Mouse (Mus musculus) CH12.LX (cell line): ENCODE results near the gene Slc3a1. TPM values are rescaled to one million over a fixed set of nuclear protein-coding genes. Genes with fewer than 3 reads are reported as not detected.

ENCODE experiments used
- DNase-seq: peaks from one replicate; pipeline ENCODE4 v3.0.0-alpha.2; 2013; ENCODE audit errors: extremely low read depth
- H3K27ac ChIP-seq: 2 replicates; pipeline ENCODE4 v1.5.1; 2012; ENCODE audit warnings: low read depth, mild to moderate bottlenecking, control low read depth, moderate library complexity; ENCODE audit not compliant: insufficient read depth
- H3K27me3 ChIP-seq: replicated peaks from 2 replicates; pipeline ENCODE3; 2012; ENCODE audit warnings: inconsistent platforms
- H3K36me3 ChIP-seq, 2 experiments: replicated peaks in 1 of 2; 2 replicates each; pipeline versions ENCODE3 to v1.6.1; 2012; ENCODE audit warnings: inconsistent platforms in 1 of 2, low read length in 1 of 2, mild to moderate bottlenecking in 1 of 2, mixed read lengths in 1 of 2, moderate library complexity in 1 of 2; ENCODE audit not compliant: control insufficient read depth in 1 of 2, insufficient read depth in 1 of 2
- H3K4me1 ChIP-seq, 2 experiments: 2 replicates each; pipeline ENCODE4 v1.6.1; 2012; ENCODE audit warnings: inconsistent platforms in 1 of 2, moderate library complexity in 1 of 2; ENCODE audit not compliant: insufficient read depth in 2 of 2, control insufficient read depth in 1 of 2
- H3K4me2 ChIP-seq: 2 replicates; pipeline ENCODE4 v1.6.1; 2012; ENCODE audit warnings: low read depth, mild to moderate bottlenecking, control low read depth; ENCODE audit not compliant: poor library complexity, insufficient read depth, severe bottlenecking
- H3K4me3 ChIP-seq, 3 experiments: fragments of 150-350 bp in 1 of 3; sonication (generic) in 1 of 3; replicated peaks in 1 of 3; 2 replicates each; pipeline versions ENCODE3 to v1.5.1; 2011 to 2012; ENCODE audit warnings: low read depth in 2 of 3, low read length in 2 of 3, mild to moderate bottlenecking in 2 of 3, moderate library complexity in 2 of 3, control low read depth in 1 of 3, improper control_type of control experiment in 1 of 3, inconsistent platforms in 1 of 3, mixed read lengths in 1 of 3; ENCODE audit not compliant: poor library complexity in 1 of 3
- H3K79me2 ChIP-seq: replicated peaks from 2 replicates; pipeline ENCODE4 v1.6.1; 2012; ENCODE audit warnings: mild to moderate bottlenecking, moderate library complexity; ENCODE audit not compliant: control insufficient read depth, poor library complexity, insufficient read depth, severe bottlenecking; ENCODE audit errors: extremely low read depth
- H3K9ac ChIP-seq: 2 replicates; pipeline ENCODE4 v1.6.1; 2012; ENCODE audit warnings: low read depth, mild to moderate bottlenecking, control low read depth, moderate library complexity; ENCODE audit not compliant: insufficient read depth
- H3K9me3 ChIP-seq: replicated peaks from 2 replicates; pipeline ENCODE3; 2012; ENCODE audit warnings: low read length, inconsistent platforms, mixed read lengths
- BHLHE40 ChIP-seq: IDR thresholded peaks from 2 replicates; pipeline ENCODE4 v1.6.1; 2011; ENCODE audit warnings: mild to moderate bottlenecking, low read depth, low read length, improper control_type of control experiment
- CHD2 ChIP-seq: IDR thresholded peaks from 2 replicates; pipeline ENCODE4 v1.6.1; 2011; ENCODE audit warnings: low read length, improper control_type of control experiment
- CTCF ChIP-seq, 2 experiments: IDR thresholded peaks in 1 of 2; conservative IDR thresholded peaks in 1 of 2; 2 replicates each; pipeline ENCODE4 v1.5.1; 2011 to 2012; ENCODE audit warnings: low read depth in 2 of 2, low read length in 2 of 2, improper control_type of control experiment in 1 of 2, inconsistent platforms in 1 of 2, mild to moderate bottlenecking in 1 of 2, moderate library complexity in 1 of 2
- E2F4 ChIP-seq: IDR thresholded peaks from 2 replicates; pipeline ENCODE4 v1.6.1; 2011; ENCODE audit warnings: low read depth, low read length, improper control_type of control experiment; ENCODE audit not compliant: insufficient replicate concordance
- EP300 ChIP-seq: IDR thresholded peaks from 2 replicates; pipeline ENCODE4 v1.6.1; 2011; ENCODE audit warnings: low read length, improper control_type of control experiment
- GABPA ChIP-seq: IDR thresholded peaks from 2 replicates; pipeline ENCODE4 v1.6.1; 2012; ENCODE audit warnings: low read depth, low read length, improper control_type of control experiment, inconsistent platforms; ENCODE audit not compliant: insufficient replicate concordance
- IRF4 ChIP-seq: IDR thresholded peaks from 2 replicates; pipeline ENCODE4 v1.6.1; 2014; ENCODE audit warnings: low read depth, mild to moderate bottlenecking, inconsistent platforms, low read length, improper control_type of control experiment
- JUND ChIP-seq: conservative IDR thresholded peaks from 2 replicates; pipeline ENCODE4 v1.6.1; 2011; ENCODE audit warnings: low read depth, low read length, improper control_type of control experiment
- MAX ChIP-seq: IDR thresholded peaks from 2 replicates; pipeline ENCODE4 v1.6.1; 2011; ENCODE audit warnings: low read length, improper control_type of control experiment
- MAZ ChIP-seq: IDR thresholded peaks from 2 replicates; pipeline ENCODE4 v1.6.1; 2012; ENCODE audit warnings: low read depth, mild to moderate bottlenecking, inconsistent platforms, low read length, improper control_type of control experiment, moderate library complexity
- MEF2A ChIP-seq: IDR thresholded peaks from 2 replicates; pipeline ENCODE4 v1.6.1; 2014; ENCODE audit warnings: low read depth, mild to moderate bottlenecking, inconsistent platforms, low read length, improper control_type of control experiment, borderline replicate concordance
- MXI1 ChIP-seq: IDR thresholded peaks from 2 replicates; pipeline ENCODE4 v1.6.1; 2011; ENCODE audit warnings: mild to moderate bottlenecking, low read depth, low read length, improper control_type of control experiment
- NELFE ChIP-seq: IDR thresholded peaks from 2 replicates; pipeline ENCODE4 v1.6.1; 2011; ENCODE audit warnings: low read depth, low read length, improper control_type of control experiment
- PAX5 ChIP-seq: IDR thresholded peaks from 2 replicates; pipeline ENCODE4 v1.6.1; 2012; ENCODE audit warnings: low read length, inconsistent platforms, mixed read lengths
- POLR2A ChIP-seq: IDR thresholded peaks from 2 replicates; pipeline ENCODE4 v1.6.1; 2011; ENCODE audit warnings: low read depth, mild to moderate bottlenecking, improper control_type of control experiment, low read length
- POLR2AphosphoS2 ChIP-seq: IDR thresholded peaks from 2 replicates; pipeline ENCODE4 v1.6.1; 2011; ENCODE audit warnings: low read depth, low read length, improper control_type of control experiment
- RCOR1 ChIP-seq: conservative IDR thresholded peaks from 2 replicates; pipeline ENCODE4 v1.6.1; 2012; ENCODE audit warnings: low read depth, mild to moderate bottlenecking, inconsistent platforms, low read length, improper control_type of control experiment
- SIN3A ChIP-seq: IDR thresholded peaks from 2 replicates; pipeline ENCODE4 v1.6.1; 2012; ENCODE audit warnings: low read length, improper control_type of control experiment, inconsistent platforms
- SMC3 ChIP-seq: IDR thresholded peaks from 2 replicates; pipeline ENCODE4 v1.6.1; 2011; ENCODE audit warnings: low read depth, low read length, improper control_type of control experiment
- TBP ChIP-seq: conservative IDR thresholded peaks from 2 replicates; pipeline ENCODE4 v1.6.1; 2011; ENCODE audit warnings: low read depth, low read length, improper control_type of control experiment
- TCF12 ChIP-seq: IDR thresholded peaks from 2 replicates; pipeline ENCODE4 v1.6.1; 2014; ENCODE audit warnings: low read depth, mild to moderate bottlenecking, inconsistent platforms, low read length, improper control_type of control experiment
- UBTF ChIP-seq: IDR thresholded peaks from 2 replicates; pipeline ENCODE4 v1.6.1; 2012; ENCODE audit warnings: low read depth, mild to moderate bottlenecking, inconsistent platforms, low read length, improper control_type of control experiment, moderate library complexity
- USF1 ChIP-seq: IDR thresholded peaks from 2 replicates; pipeline ENCODE4 v1.6.1; 2014; ENCODE audit warnings: low read depth, mild to moderate bottlenecking, inconsistent platforms, low read length, improper control_type of control experiment
- ZC3H11A ChIP-seq: IDR thresholded peaks from 2 replicates; pipeline ENCODE4 v1.6.1; 2012; ENCODE audit warnings: low read depth, mild to moderate bottlenecking, inconsistent platforms, low read length, improper control_type of control experiment
- ZMIZ1 ChIP-seq: IDR thresholded peaks from 2 replicates; pipeline ENCODE4 v1.6.1; 2012; ENCODE audit warnings: low read depth, mild to moderate bottlenecking, inconsistent platforms, low read length, improper control_type of control experiment
- ZNF384 ChIP-seq: IDR thresholded peaks from 2 replicates; pipeline ENCODE4 v1.6.1; 2012; ENCODE audit warnings: low read depth, low read length, improper control_type of control experiment, inconsistent platforms
- dilution Hi-C: fragments of 300-500 bp; cut with MboI; formaldehyde crosslinking; loops from 2 replicates; pipeline ENCODE4 v1.14.3; 2020; ENCODE audit warnings: low sequenced_read_pairs; ENCODE audit not compliant: extremely low pct_unique_long_range_greater_than_20kb, extremely low pct_ligation_motif_present
- in situ Hi-C: fragments of 300-500 bp; cut with MboI; formaldehyde crosslinking; loops from 3 replicates; pipeline ENCODE4 v1.14.3; 2019; ENCODE audit warnings: low sequenced_read_pairs, low pct_ligation_motif_present, low pct_unique_long_range_greater_than_20kb, mixed read lengths
- polyA plus RNA-seq: library from polyadenylated mRNA; unstranded; fragments of >175 nt; gene quantifications from 2 replicates; pipeline ENCODE4 v1.2.1, GENCODE M21; 2012; ENCODE audit warnings: low read depth; ENCODE audit not compliant: insufficient read length
- total RNA-seq, 2 experiments: library from RNA; depleted of rRNA; stranded (reverse); fragments of 300-350 nt in 1 of 2; fragments of >200 nt in 1 of 2; gene quantifications; 2 replicates each; pipeline ENCODE4 v1.2.3; 2012 to 2014

Gene Slc3a1
- total and polyA plus RNA-seq, 3 experiments = 0.04 TPM; not detected in 2

GRCm38 (mm10) chr17:85045160-85045559, 17.0 kb downstream of the Slc3a1 start:
- H3K4me3 ChIP-seq = no peak overlapping the region
- no peaks in the 10 kb centered on the region for H3K27me3 ChIP-seq
- no peak overlapping the region for H3K4me2 ChIP-seq
- dilution Hi-C loops = no loop called here
- in situ Hi-C loops = no loop called here
- H3K4me1 ChIP-seq = peaks cover 0 to 2% of the 10 kb centered on the region in 2 experiments; a peak in 1 of 4 replicates
- H3K27ac ChIP-seq = no peak overlapping the region
- no peaks in the 10 kb centered on the region for H3K36me3 ChIP-seq
- H3K9ac ChIP-seq = no peak overlapping the region
- H3K79me2 ChIP-seq = no peaks in the 10 kb centered on the region
- peak in 1 of 2 experiments; percentile 48; a peak in 2 of 4 replicates for TF ChIP-seq CTCF (conservative IDR thresholded peaks at IDR 0.05 in 1 of 2, IDR thresholded peaks at IDR 0.05 in 1 of 2; ENCODE audit: low read depth in 2 of 2, low read length in 2 of 2)
- no peak for TF ChIP-seq ZNF384
- DNase-seq = no peak
- no peaks in the 10 kb centered on the region for H3K9me3 ChIP-seq

GRCm38 (mm10) chr17:85048379-85048778, 20.2 kb downstream of the Slc3a1 start:
- TF ChIP-seq JUND (no peak), ZC3H11A (no peak), CHD2 (no peak), TCF12 (no peak), CTCF (conservative IDR thresholded peaks at IDR 0.05 in 1 of 2, IDR thresholded peaks at IDR 0.05 in 1 of 2; ENCODE audit: low read depth in 2 of 2, low read length in 2 of 2) (no peak), GABPA (no peak), IRF4 (no peak), SMC3 (no peak), SIN3A (no peak), E2F4 (no peak), ZMIZ1 (no peak), EP300 (no peak), UBTF (no peak), NELFE (no peak)
- in situ Hi-C loops (no loop called here), dilution Hi-C loops (no loop called here)
- Histone ChIP-seq H3K4me1 (no peaks in the 10 kb centered on the region), H3K9ac (no peak overlapping the region), H3K27me3 (no peaks in the 10 kb centered on the region), H3K36me3 (no peaks in the 10 kb centered on the region), H3K9me3 (no peaks in the 10 kb centered on the region), H3K4me2 (no peak overlapping the region), H3K4me3 (no peak overlapping the region), H3K27ac (no peak overlapping the region), H3K79me2 (no peaks in the 10 kb centered on the region)
- DNase-seq = no peak

- Histone ChIP-seq H3K36me3 (peaks cover 0 to 10% of the 10 kb centered on the region in 2 experiments), H3K27me3 (no peaks in the 10 kb centered on the region), H3K79me2 (no peaks in the 10 kb centered on the region), H3K27ac (no peak overlapping the region), H3K4me2 (no peak overlapping the region), H3K4me1 (no peaks in the 10 kb centered on the region), H3K9ac (no peak overlapping the region), H3K4me3 (no peak overlapping the region), H3K9me3 (no peaks in the 10 kb centered on the region)
- in situ Hi-C loops (no loop called here), dilution Hi-C loops (no loop called here)
- DNase-seq = no peak
- TF ChIP-seq SIN3A (no peak), USF1 (no peak), UBTF (no peak), MAX (no peak), TCF12 (no peak), POLR2AphosphoS2 (no peak), MAZ (no peak), MEF2A (no peak), POLR2A (no peak), PAX5 (no peak), EP300 (no peak), RCOR1 (no peak), MXI1 (no peak), GABPA (no peak), IRF4 (no peak), TBP (no peak), ZNF384 (no peak), JUND (no peak), ZC3H11A (no peak), BHLHE40 (no peak)
These were observed 30.1 kb downstream of the Slc3a1 start for GRCm38 (mm10) chr17:85058276-85058675.
